Mouse (Mus musculus) C2C12 (cell line): ENCODE data around the gene Actbl2.

ENCODE experiments used
- CEBPB ChIP-seq: IDR thresholded peaks from one replicate; pipeline ENCODE4 v1.6.1; 2011; ENCODE audit warnings: low read depth, mild to moderate bottlenecking, control low read depth, moderate library complexity
- CTCF ChIP-seq: IDR thresholded peaks from one replicate; pipeline ENCODE4 v1.5.1; 2011; ENCODE audit not compliant: control insufficient read depth, insufficient read depth, insufficient read length
- MYOD1 ChIP-seq: IDR thresholded peaks from one replicate; pipeline ENCODE4 v1.6.1; 2011; ENCODE audit warnings: low read depth; ENCODE audit not compliant: control insufficient read depth, insufficient read length
- MYOG ChIP-seq: IDR thresholded peaks from one replicate; pipeline ENCODE4 v1.6.1; 2011; ENCODE audit not compliant: control insufficient read depth, insufficient read length; ENCODE audit errors: extremely low read depth

DNA sequence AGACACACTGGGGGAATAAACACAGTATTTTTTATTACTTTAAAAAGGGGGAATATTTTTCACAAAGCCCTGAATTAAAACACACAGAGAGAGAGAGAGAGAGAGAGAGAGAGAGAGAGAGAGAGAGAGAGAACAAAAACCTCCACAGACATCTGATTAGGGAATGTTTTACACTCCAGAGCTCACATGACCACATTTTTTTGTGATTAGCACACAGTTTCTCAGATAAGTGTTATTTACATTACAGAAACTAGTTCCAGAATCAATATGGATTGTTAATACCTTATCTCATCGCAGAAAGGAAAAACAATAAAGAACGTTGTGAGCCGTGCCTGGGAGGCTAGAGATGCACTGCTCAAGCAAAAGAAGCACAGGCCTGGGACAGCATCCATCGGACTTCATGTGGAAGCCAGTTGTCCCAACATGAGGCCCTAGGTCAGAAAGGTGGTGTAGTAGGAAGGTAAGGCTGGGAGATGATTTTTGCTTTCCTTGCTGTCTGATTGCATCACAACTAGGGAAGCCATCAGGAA lies 40.2 kb downstream of the Actbl2 start:
- TF ChIP-seq CTCF (no peak), CEBPB (no peak), MYOG (no peak), MYOD1 (no peak)
